Mouse (Mus musculus): ENCODE measurements at regions not wholly inside any gene's neighbourhood (a gene's known extent, or its start where the extent isn't known, plus 50 kb on each side); places are given as distances from the start of the nearest gene placed in this dataset.
A peak's percentile ranks its signal among the peaks of the same experiment; 100 is the strongest.

- no peak for DNase-seq
These were observed 102.6 kb downstream of the Diras2 start for GRCm38 (mm10) chr13:52428527-52428926.

- DNase-seq, result peak; percentile 45
These were observed 94.3 kb downstream of the Diras2 start for GRCm38 (mm10) chr13:52436756-52437155.

DNA sequence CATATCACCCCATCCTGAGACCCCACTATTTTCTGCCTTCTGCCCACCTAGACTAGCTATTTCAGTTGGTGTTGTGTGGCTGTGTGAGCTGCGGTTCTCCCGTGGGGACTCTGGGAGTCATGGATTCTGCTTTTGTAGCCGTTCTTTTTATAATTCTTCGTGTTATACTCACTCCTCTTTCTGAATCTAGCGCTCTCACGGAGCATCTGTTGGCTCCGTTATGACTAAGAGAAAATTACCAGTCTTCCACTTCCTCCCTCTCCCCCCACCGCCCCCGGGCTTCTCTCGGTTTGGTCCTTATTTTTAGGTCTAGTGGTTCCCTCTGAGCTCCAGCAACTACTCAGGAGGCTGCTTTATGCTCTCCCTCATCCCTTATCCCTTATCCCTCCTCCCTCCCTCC lies 85.6 kb downstream of the Diras2 start:
- peak; percentile 73 for DNase-seq

DNA sequence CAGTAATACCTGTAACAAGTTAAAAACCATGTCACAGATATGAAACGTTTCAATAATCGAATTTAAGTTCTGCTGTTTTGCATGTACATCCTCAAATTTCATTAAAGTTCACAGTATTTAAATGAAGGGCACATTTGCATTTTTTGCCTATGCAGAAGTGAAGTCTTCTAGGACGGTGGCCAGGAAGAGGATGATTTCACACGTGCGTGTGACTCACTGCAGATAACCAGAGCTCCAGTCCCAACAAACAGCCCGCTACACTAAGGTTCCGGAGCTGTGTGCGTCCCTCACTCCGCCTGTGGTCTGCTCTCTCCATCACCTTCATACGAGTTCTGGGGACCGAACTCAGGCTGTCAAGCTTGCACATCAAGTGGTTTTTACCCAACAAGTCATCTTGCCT lies 82.2 kb downstream of the Diras2 start:
- DNase-seq, result no peak

GRCm38 (mm10) chr13:52451486-52451885 lies 79.6 kb downstream of the Diras2 start:
- no peak for DNase-seq

- no peak for DNase-seq
These were observed 78.8 kb downstream of the Diras2 start for GRCm38 (mm10) chr13:52452291-52452690.
